Comparison of ENCODE assay signal across 31 mouse cellular contexts in the genomic region with DNA sequence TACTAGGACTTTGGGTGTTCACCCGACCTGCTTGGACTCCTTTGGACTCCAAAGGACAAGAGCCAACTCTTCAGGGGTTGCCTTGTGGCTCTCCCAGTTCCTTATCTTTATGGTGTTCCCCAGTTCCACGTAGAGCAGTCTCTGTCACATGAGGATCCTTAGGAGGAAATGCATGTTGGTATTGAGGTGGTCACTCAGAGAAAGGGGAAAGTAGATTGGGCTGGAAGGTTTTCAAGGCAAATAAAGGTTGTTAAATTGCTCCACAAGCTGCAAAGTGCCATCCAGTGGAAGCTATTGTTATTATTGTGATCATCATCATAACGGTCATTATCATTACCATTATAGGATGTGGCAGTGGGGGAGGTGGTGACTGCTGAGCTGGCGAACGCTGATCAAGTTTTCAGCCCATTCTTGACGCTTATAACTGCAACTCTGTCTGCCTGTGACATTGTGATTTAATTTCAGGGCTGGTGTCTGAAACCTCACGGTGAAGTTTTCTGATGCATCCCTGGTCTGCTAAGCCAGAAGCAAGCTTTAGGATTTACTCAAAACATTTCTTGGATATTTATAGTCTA. TPM values are rescaled to one million over a fixed set of nuclear protein-coding genes. Genes with fewer than 3 reads are reported as not detected.
DNase-seq lines count a peak whose midpoint lies in the region; ATAC-seq and TF ChIP-seq lines count a peak whose summit lies in the region.
"Had no signal": no experiment of that assay in that cellular context is flagged by ENCODE, and none has a peak within 500 bp of the region (broad histone marks: within the 10 kb centered on the region; RNA-seq: fewer than 3 reads in every experiment).

No protein-coding gene starts in this region.

- no peak for TF ChIP-seq CTCF in liver, embryonic 14.5 days (IDR thresholded peaks at IDR 0.05; ENCODE audit: low read depth)

- no peak for ATAC-seq in hindbrain, embryonic 13.5 days (ENCODE audit: low FRiP score)
- ATAC-seq in erythroblast, adult 5-6 weeks (replicated peaks; ENCODE audit: low FRiP score, poor library complexity, severe bottlenecking): peak; percentile 2; the same call in 1 of the 2 replicates
- no peak for ATAC-seq in liver, embryonic 14.5 days (ENCODE audit: insufficient read depth)
- ATAC-seq: midbrain, embryonic 15.5 days had no signal

- no peaks in the 10 kb centered on the region for H3K27me3 ChIP-seq in hindbrain, embryonic 13.5 days
- H3K27me3 ChIP-seq in hindbrain, embryonic 10.5 days (ENCODE audit: insufficient read depth, poor library complexity, severe bottlenecking): no peaks in the 10 kb centered on the region
- H3K27me3 ChIP-seq in liver, embryonic 14.5 days (ENCODE audit: control insufficient read depth, insufficient read depth, low read length): no peaks in the 10 kb centered on the region
- H3K27me3 ChIP-seq: hindbrain, embryonic 12.5 days; limb, embryonic 12.5 days; megakaryocyte, embryonic 14.5 days; midbrain, embryonic 15.5 days; neural tube, embryonic 12.5 days had no signal

- H3K36me3 ChIP-seq in hindbrain, embryonic 13.5 days: 0 out of 2 replicates have a peak, but pooled peaks cover 3% of the 10 kb centered on the region
- peaks cover 18% of the 10 kb centered on the region; the same call in 1 of the 2 replicates for H3K36me3 ChIP-seq in hindbrain, embryonic 10.5 days
- peaks cover 5% of the 10 kb centered on the region; the same call in 1 of the 2 replicates for H3K36me3 ChIP-seq in liver, embryonic 14.5 days (replicated peaks; ENCODE audit: control insufficient read depth, insufficient read depth, low read depth)
- H3K36me3 ChIP-seq: midbrain, embryonic 15.5 days had no signal

- peak overlapping the region; percentile 37; the same call in 1 of the 2 replicates for H3K27ac ChIP-seq in hindbrain, embryonic 13.5 days
- no peak overlapping the region for H3K27ac ChIP-seq in hindbrain, embryonic 10.5 days
- H3K27ac ChIP-seq in liver, embryonic 14.5 days: peak overlapping the region; percentile 91
- H3K27ac ChIP-seq: forebrain, embryonic 10.5 days; hindbrain, embryonic 12.5 days; limb, embryonic 12.5 days; midbrain, embryonic 15.5 days; neural tube, embryonic 12.5 days had no signal

- 71% methylated on average over 7 of the region's 7 CpGs for WGBS in hindbrain, embryonic 13.5 days
- 86% methylated on average over 7 of the region's 7 CpGs for WGBS in hindbrain, embryonic 10.5 days
- WGBS in liver, embryonic 14.5 days (ENCODE audit: insufficient replicate concordance): 20% methylated on average over 7 of the region's 7 CpGs

- no peaks in the 10 kb centered on the region for H3K9me3 ChIP-seq in hindbrain, embryonic 13.5 days
- H3K9me3 ChIP-seq in hindbrain, embryonic 10.5 days: no peaks in the 10 kb centered on the region
- H3K9me3 ChIP-seq in liver, embryonic 14.5 days (ENCODE audit: control insufficient read depth, low read length): no peaks in the 10 kb centered on the region
- H3K9me3 ChIP-seq: forebrain, embryonic 10.5 days; hindbrain, embryonic 12.5 days; limb, embryonic 12.5 days; megakaryocyte, embryonic 14.5 days; midbrain, embryonic 15.5 days; neural tube, embryonic 12.5 days had no signal

- H3K4me2 ChIP-seq in hindbrain, embryonic 13.5 days: no peak overlapping the region
- H3K4me2 ChIP-seq in liver, embryonic 14.5 days (ENCODE audit: low read depth): peak overlapping the region; percentile 43
- H3K4me2 ChIP-seq: heart, embryonic 11.5 days; hindbrain, embryonic 12.5 days; limb, embryonic 12.5 days; lung, embryonic 14.5 days; midbrain, embryonic 15.5 days; neural tube, embryonic 12.5 days had no signal

- H3K9ac ChIP-seq in hindbrain, embryonic 13.5 days: no peak overlapping the region
- H3K9ac ChIP-seq in liver, embryonic 14.5 days (replicated peaks): peak overlapping the region; percentile 10
- H3K9ac ChIP-seq: hindbrain, embryonic 12.5 days; limb, embryonic 12.5 days; lung, embryonic 14.5 days; midbrain, embryonic 15.5 days; neural tube, embryonic 12.5 days had no signal

- H3K4me3 ChIP-seq in hindbrain, embryonic 13.5 days: no peak overlapping the region
- H3K4me3 ChIP-seq in hindbrain, embryonic 10.5 days: no peak overlapping the region
- H3K4me3 ChIP-seq in liver, embryonic 14.5 days (ENCODE audit: insufficient read depth in 1 of 2, low read depth in 2 of 2, low read length in 2 of 2): no peak overlapping the region
- H3K4me3 ChIP-seq: forebrain, embryonic 10.5 days; hindbrain, embryonic 12.5 days; limb, embryonic 12.5 days; midbrain, embryonic 15.5 days; neural tube, embryonic 12.5 days had no signal

- no peak for DNase-seq in hindbrain, embryonic 10.5 days (ENCODE audit: low spot score)
- peak; percentile 50 for DNase-seq in A20 (ENCODE audit: low read depth, low spot score)
- no peak for DNase-seq in liver, embryonic 14.5 days (ENCODE audit: low read depth in 3 of 3, low spot score in 3 of 3)
- DNase-seq in yolk sac, embryonic 10.5 days (ENCODE audit: low spot score): no peak
- DNase-seq in testis, postnatal 10 days (ENCODE audit: low spot score): no peak
- no peak for DNase-seq in heart, postnatal 4 days
- DNase-seq: adrenal gland, adult 8-10 months; cerebellum, adult 2 months; cerebellum, postnatal 36 days; kidney, adult 2 months; kidney, postnatal 10 days; lung, embryonic 14.5 days; right cerebral cortex, postnatal 25 days; spleen, adult 18-20 months; thymus, adult 18-20 months; thymus, postnatal 36 days had no signal

- H3K4me1 ChIP-seq in hindbrain, embryonic 13.5 days (replicated peaks): peaks cover 64% of the 10 kb centered on the region
- peaks cover 32% of the 10 kb centered on the region for H3K4me1 ChIP-seq in hindbrain, embryonic 10.5 days (replicated peaks)
- peaks cover 87 to 93% of the 10 kb centered on the region in 2 experiments for H3K4me1 ChIP-seq in liver, embryonic 14.5 days (replicated peaks; ENCODE audit: control insufficient read depth in 2 of 2, insufficient read depth in 2 of 2, low read length in 1 of 2)

- no peak for TF ChIP-seq EP300 in liver, embryonic 14.5 days (IDR thresholded peaks at IDR 0.05; ENCODE audit: low read depth)

RNA-seq across cellular contexts. Expression of gene Bcl11a, which starts 52.4 kb away (rescaled TPM):
- polyA plus RNA-seq in hindbrain, embryonic 13.5 days (2015; fragmentation: Nextera tagmentation; extraction: Ambion mirVana): 116 and 129 TPM in 2 replicates
- polyA plus RNA-seq in hindbrain, embryonic 10.5 days (2016; fragmentation: Nextera tagmentation; extraction: Ambion mirVana): 20.7 and 54.9 TPM in 2 replicates
- 11.1 and 25.5 TPM in 2 replicates for total RNA-seq in erythroblast, adult 5-6 weeks (2015; ENCODE audit: low replicate concordance)
- total RNA-seq in erythroblast, adult 5-6 weeks (2017; ENCODE audit: low replicate concordance): 4.9 and 10.2 TPM in 2 replicates
- 10.9 and 13.0 TPM in 2 replicates for polyA plus RNA-seq in liver, embryonic 14.5 days (2012; rRNA removed)
- polyA plus RNA-seq in liver, embryonic 14.5 days (2014; fragmentation: Nextera tagmentation; extraction: Ambion mirVana): 29.4 and 33.0 TPM in 2 replicates
- 10 to 100 TPM in 1 of 2 experiments, 1 to 10 TPM in 1; 8.4 to 10.3 TPM for total RNA-seq in heart, postnatal 4 days (2021)

RNA-seq across cellular contexts. Expression of gene A830031A19Rik, which starts 55.4 kb away (rescaled TPM):
- 0.23 TPM in 1 of 2 replicates, not detected in the other for polyA plus RNA-seq in hindbrain, embryonic 13.5 days (2015; fragmentation: Nextera tagmentation; extraction: Ambion mirVana)
- not detected in 2 replicates for polyA plus RNA-seq in hindbrain, embryonic 10.5 days (2016; fragmentation: Nextera tagmentation; extraction: Ambion mirVana)
- not detected in 2 replicates for total RNA-seq in erythroblast, adult 5-6 weeks (2015; ENCODE audit: low replicate concordance)
- 4.0 TPM in 1 of 2 replicates, not detected in the other for total RNA-seq in erythroblast, adult 5-6 weeks (2017; ENCODE audit: low replicate concordance)
- not detected in 2 replicates for polyA plus RNA-seq in liver, embryonic 14.5 days (2012; rRNA removed)
- polyA plus RNA-seq in liver, embryonic 14.5 days (2014; fragmentation: Nextera tagmentation; extraction: Ambion mirVana): not detected in 2 replicates
- not detected for total RNA-seq in heart, postnatal 4 days (2021)
- total RNA-seq: adrenal gland, adult 8-10 months; ES-E14; gastrocnemius, adult 8-10 months had no signal
- polyA plus RNA-seq: cerebellum, adult 2 months; embryonic facial prominence, embryonic 14.5 days; forebrain, embryonic 10.5 days; gonadal fat pad, adult 2 months; heart, embryonic 11.5 days; heart, postnatal 0 days; hindbrain, embryonic 12.5 days; kidney, adult 2 months; limb, embryonic 12.5 days; lung, embryonic 14.5 days; neural tube, embryonic 12.5 days; stomach, embryonic 14.5 days had no signal
